Mouse (Mus musculus) CD4-positive, CD25-positive, alpha-beta regulatory T cell, adult 2 months (primary cell): Measurements from ENCODE around the gene Gpx2.
A peak's percentile ranks its signal among the peaks of the same experiment; 100 is the strongest.

Experiments used
- DNase-seq: peaks from one replicate; pipeline ENCODE4 v3.0.0-alpha.2; 2012; ENCODE audit warnings: low read depth, low spot score

The Gpx2 gene

GRCm38 (mm10) chr12:76752652-76753318 lies 42.6 kb downstream of the Gpx2 start:
- peak; percentile 91 for DNase-seq

DNA sequence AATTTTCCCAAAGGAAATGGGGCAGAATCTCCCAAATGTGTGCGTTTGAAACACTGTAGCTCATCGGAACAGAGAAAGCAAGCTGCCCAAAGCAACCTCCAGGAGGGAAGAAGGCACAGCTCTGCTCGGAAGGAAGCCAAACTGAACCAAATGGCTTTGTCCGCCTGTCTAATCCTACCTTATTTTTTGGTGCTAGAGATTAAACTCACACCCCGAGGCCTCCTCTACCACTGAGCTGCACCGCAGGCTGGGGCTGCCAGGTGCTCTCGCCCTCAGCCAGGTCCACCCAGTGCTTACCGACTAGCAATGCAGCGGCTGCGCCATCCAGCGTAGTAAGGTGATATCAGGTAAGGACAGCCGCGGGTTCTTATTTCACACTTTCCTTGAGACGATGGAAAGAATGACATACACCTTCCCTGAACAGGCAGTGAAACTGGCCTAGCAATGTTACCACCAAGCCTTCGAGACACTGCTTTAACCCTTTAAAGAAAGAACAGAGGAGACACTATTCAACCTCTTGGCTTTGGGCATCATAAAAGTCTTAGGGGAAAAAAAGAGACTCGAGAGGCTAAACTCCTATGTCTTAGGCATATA lies 44.4 kb downstream of the Gpx2 start:
- DNase-seq: no peak
